Mouse (Mus musculus) embryonic facial prominence, embryonic 12.5 days (tissue): Measurements from ENCODE around the gene Stx1a. TPM values are rescaled to one million over a fixed set of nuclear protein-coding genes. Genes with fewer than 3 reads are reported as not detected.

Experiments
- ATAC-seq: fragments of 200-750 bp; cut with Nextera tagmentation; 2 replicates; pipeline ENCODE4 v1.8.0; 2017; ENCODE audit not compliant: insufficient number of reproducible peaks, insufficient read depth, low FRiP score, low TSS enrichment
- H3K27ac ChIP-seq: fragments of 300-500 bp; sonication (generic); 2 replicates; pipeline ENCODE4 v1.5.1; 2016; ENCODE audit warnings: mild to moderate bottlenecking
- H3K27me3 ChIP-seq: fragments of 300-500 bp; sonication (generic); 2 replicates; pipeline ENCODE4 v1.6.1; 2016; ENCODE audit warnings: mild to moderate bottlenecking, moderate library complexity
- H3K36me3 ChIP-seq: fragments of 300-500 bp; sonication (generic); 2 replicates; pipeline ENCODE4 v1.6.1; 2016; ENCODE audit warnings: mild to moderate bottlenecking
- H3K4me1 ChIP-seq: fragments of 300-500 bp; sonication (generic); 2 replicates; pipeline ENCODE4 v1.6.1; 2016
- H3K4me2 ChIP-seq: fragments of 300-500 bp; sonication (generic); replicated peaks from 2 replicates; pipeline ENCODE4 v1.6.1; 2016; ENCODE audit warnings: mild to moderate bottlenecking, moderate library complexity
- H3K4me3 ChIP-seq: fragments of 300-500 bp; sonication (generic); 2 replicates; pipeline ENCODE4 v1.5.1; 2016; ENCODE audit warnings: mild to moderate bottlenecking
- H3K9ac ChIP-seq: fragments of 300-500 bp; sonication (generic); 2 replicates; pipeline ENCODE4 v1.6.1; 2016; ENCODE audit warnings: mild to moderate bottlenecking, moderate library complexity
- H3K9me3 ChIP-seq: fragments of 300-500 bp; sonication (generic); 2 replicates; pipeline ENCODE4 v1.6.1; 2016; ENCODE audit warnings: mild to moderate bottlenecking, moderate library complexity
- WGBS: fragments of 180-500 bp; shearing (Covaris S2); methylation state at CpG from one replicate; pipeline ENCODE4 v1.1.7; 2016; 5-methylcytosine and 5-hydroxymethylcytosine counted together
- polyA plus RNA-seq: library from polyadenylated mRNA; unstranded; fragments of >200 nt; fragmentation: Nextera tagmentation; extraction: Ambion mirVana; gene quantifications from 2 replicates; pipeline ENCODE4 v1.2.1, GENCODE M21; 2016

The Stx1a gene
- polyA plus RNA-seq, 1 experiment from 2014 or later = 20.7 TPM

DNA sequence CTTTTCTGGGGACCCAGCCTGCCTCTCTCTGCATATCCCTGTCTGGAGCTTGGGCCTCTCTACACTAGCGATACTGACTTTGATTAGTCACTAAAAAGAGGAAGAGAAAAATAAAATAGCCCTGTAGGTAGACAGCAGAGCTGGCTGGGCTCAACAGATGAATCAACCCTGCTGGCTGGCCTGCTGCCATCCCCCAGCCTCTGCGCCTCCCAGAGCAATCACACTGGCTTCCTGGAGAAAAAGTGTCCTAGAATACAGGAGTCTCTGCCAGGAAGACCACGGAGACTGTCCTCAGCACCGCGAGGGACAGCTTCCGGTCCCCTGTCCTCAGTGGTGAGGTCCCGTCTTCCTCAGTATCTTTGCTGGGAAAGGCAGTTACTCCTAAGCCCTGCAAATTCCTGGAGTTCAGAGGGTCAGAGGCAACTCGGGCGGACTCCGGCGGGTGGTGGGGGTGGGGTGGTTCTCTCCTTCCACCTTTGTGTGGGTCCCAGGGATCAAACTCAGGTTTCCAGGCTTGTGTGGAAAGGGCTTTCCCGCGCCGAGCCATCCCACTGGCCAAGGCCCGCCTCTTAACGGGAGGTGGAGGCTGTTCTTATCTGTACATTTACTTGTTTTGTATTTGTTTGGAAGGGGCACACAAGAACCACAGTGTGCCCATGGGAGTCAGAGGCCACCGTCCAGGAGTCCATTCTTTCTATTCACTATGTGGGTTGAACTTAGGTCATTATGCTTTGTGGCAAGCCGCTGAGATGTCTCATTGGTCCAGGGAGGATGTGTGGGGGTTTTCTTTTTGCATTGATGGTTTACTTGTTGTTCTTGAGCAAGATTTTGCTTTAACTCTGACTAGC is 5.9 kb downstream of the Stx1a start:
- Histone ChIP-seq H3K4me3 (no peak overlapping the region), H3K27ac (0 out of 2 replicates have a peak overlapping the region, but pooled peaks have one; percentile 24), H3K9ac (no peak overlapping the region), H3K27me3 (no peaks in the 10 kb centered on the region), H3K4me1 (peaks cover 33% of the 10 kb centered on the region), H3K9me3 (no peaks in the 10 kb centered on the region), H3K36me3 (no peaks in the 10 kb centered on the region), H3K4me2 (0 out of 2 replicates have a peak overlapping the region, but pooled peaks have one; percentile 16)
- ATAC-seq = no peak
- 52% methylated on average over 18 of the region's 18 CpGs for WGBS

DNA sequence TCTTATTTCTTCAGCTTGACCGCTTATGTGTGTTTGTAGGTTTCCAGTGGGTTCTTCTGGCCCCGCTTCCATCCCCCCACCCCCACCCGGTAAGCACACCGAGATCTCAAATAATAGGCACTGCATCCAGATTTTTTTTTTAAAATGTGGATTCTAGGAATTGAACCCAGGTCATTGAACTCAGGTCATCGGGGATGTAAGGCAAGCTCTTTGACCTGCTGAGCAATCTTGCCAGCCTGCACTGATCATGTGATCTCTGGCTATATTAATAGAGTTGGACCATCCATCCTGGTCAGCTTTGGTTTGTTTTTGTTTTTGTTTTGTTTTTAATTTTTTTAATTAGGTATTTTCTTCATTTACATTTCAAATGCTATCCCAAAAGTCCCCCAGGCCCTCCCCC is 9.3 kb downstream of the Stx1a start:
- 84% methylated on average over 5 of the region's 5 CpGs for WGBS
- Histone ChIP-seq H3K27me3 (no peaks in the 10 kb centered on the region), H3K27ac (no peak overlapping the region), H3K9ac (no peak overlapping the region), H3K9me3 (no peaks in the 10 kb centered on the region), H3K4me3 (no peak overlapping the region), H3K36me3 (peaks cover 3% of the 10 kb centered on the region; the same call in 1 of the 2 replicates), H3K4me1 (peaks cover 13% of the 10 kb centered on the region), H3K4me2 (no peak overlapping the region)
- ATAC-seq = no peak

DNA sequence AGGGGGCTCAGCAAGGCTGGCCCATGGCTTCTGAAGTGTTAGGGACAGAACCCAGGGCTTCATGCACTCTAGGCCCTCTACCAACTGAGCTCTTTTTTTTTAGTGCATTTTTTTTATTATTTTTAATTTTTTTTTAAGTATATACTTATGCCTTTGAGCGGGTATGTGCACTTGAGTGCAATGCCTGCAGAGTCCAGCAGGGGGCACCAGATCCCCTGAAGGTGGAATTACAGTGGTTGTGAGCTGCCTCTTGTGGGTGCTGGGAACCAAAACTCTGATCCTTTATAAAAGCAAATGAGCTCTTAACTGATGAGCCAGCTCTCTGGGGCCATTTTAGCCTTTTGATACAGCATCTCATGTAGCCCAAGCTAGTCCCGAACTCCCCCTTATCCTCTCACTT is 11.3 kb downstream of the Stx1a start:
- Histone ChIP-seq H3K27ac (no peak overlapping the region), H3K4me2 (no peak overlapping the region), H3K9me3 (no peaks in the 10 kb centered on the region), H3K4me1 (peaks cover under 1% of the 10 kb centered on the region; the same call in 1 of the 2 replicates), H3K9ac (no peak overlapping the region), H3K27me3 (no peaks in the 10 kb centered on the region), H3K36me3 (peaks cover 23% of the 10 kb centered on the region), H3K4me3 (no peak overlapping the region)
- no peak for ATAC-seq
- WGBS = 97% methylated on average over 2 of the region's 2 CpGs

DNA sequence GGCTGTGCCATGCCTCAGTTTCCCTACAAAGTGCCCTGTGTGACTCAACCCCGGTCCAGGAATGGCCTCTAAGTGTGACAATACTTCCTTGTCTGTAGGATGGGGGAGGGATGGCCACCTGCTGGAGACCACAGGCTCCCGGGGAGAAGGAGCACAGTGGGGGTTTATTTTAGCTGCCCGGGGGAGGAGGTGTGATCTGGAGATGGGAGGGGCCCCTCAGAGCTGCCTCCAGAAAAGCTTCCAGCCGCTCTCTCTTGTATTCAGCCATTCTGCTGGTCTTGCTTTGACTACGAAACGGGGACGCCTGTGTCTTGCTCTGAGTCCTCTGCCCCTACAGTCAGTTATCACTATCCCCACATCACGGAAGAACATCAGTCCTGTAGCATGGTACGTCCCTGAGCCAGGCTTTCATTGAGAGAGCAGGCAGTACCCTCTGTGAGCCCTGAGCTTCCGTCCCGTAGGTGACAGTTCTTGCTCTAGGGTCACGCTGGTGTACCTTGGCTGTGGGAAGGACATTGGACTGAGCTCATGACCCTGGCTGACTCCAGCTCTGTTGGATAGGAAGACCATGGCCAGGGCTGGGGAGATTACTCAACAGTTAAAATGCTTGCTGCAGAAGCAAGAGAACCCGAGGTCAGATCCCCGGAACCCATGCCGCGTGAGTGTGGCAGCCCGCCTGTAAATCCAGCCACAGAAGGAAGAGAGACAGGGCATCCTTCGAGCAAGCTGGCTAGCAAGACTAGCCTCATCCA is 12.5 kb downstream of the Stx1a start:
- Histone ChIP-seq H3K9ac (no peak overlapping the region), H3K4me3 (no peak overlapping the region), H3K27me3 (no peaks in the 10 kb centered on the region), H3K9me3 (no peaks in the 10 kb centered on the region), H3K27ac (no peak overlapping the region), H3K4me1 (no peaks in the 10 kb centered on the region), H3K4me2 (no peak overlapping the region), H3K36me3 (peaks cover 25% of the 10 kb centered on the region)
- 66% methylated on average over 18 of the region's 18 CpGs for WGBS
- no peak for ATAC-seq

DNA sequence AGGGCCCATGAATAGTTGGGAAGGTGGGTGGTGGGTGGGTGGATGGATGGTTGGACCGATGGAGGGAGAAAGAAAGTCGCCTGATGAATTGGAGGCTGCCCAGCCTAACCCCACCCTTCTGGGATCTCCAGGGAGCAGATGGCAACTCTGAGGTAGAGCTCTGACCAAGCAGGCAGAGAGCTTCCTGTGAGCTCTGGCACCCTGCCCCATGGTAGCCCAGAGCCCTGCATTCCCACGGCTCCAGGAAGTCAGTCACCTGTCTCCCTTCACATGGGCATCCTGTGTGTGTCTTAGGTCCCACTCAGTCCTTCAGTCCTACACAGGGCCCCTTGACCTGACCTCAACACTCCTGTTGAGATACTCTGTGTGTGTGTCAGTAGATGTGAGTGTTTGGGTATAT is 14.7 kb downstream of the Stx1a start:
- Histone ChIP-seq H3K4me3 (no peak overlapping the region), H3K27me3 (no peaks in the 10 kb centered on the region), H3K4me1 (0 out of 2 replicates have a peak, but pooled peaks cover 2% of the 10 kb centered on the region), H3K4me2 (no peak overlapping the region), H3K36me3 (peaks cover 25% of the 10 kb centered on the region), H3K9me3 (no peaks in the 10 kb centered on the region), H3K9ac (no peak overlapping the region), H3K27ac (no peak overlapping the region)
- ATAC-seq = no peak
- 88% methylated on average over 3 of the region's 3 CpGs for WGBS

DNA sequence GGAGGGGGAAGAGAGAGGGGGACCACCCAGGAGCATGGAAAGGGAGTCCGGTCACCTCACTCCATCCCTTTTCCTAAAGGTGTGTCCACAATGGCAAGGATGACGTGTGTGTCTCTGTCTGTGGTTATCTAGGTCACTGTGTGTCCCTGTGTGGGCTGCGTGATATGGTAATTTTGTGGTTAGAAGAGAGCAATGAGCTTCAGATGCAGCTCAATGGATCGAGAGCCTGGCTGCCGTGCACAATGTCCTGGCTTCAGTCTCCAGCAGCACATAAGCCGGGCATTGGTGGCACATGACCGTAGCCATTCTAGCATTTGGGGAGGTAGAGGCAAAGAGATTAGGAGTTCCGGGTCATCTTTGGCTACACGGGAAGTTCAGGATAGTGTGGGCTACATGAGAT is 16.3 kb downstream of the Stx1a start:
- 85% methylated on average over 9 of the region's 9 CpGs for WGBS
- no peaks in the 10 kb centered on the region for H3K9me3 ChIP-seq
- ATAC-seq = no peak
- H3K4me2 ChIP-seq = no peak overlapping the region
- H3K36me3 ChIP-seq = peaks cover 26% of the 10 kb centered on the region
- no peaks in the 10 kb centered on the region for H3K27me3 ChIP-seq
- H3K4me1 ChIP-seq = 0 out of 2 replicates have a peak, but pooled peaks cover 2% of the 10 kb centered on the region
- H3K4me3 ChIP-seq = no peak overlapping the region
- H3K27ac ChIP-seq = no peak overlapping the region
- no peak overlapping the region for H3K9ac ChIP-seq

DNA sequence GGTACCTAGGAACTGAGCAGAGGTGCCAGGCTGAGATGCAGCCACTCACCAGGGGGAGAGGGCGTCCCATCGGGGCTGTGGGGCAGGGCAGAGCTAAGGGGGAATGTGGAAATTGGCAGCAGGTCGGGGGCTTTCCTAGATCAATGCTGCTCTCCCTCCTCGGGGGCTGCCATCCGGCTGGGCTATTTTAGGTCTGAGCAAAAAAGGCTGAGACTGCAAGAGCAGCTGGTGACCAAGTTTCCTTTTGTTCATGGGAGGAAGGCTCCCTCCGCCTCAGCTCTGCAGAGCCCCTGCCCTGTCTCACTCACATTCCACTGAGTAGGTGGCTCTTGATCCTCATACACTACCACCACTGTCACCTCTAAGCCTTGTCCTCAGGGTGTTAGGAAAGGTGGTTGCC is 16.8 kb downstream of the Stx1a start:
- no peak for ATAC-seq
- Histone ChIP-seq H3K36me3 (peaks cover 31% of the 10 kb centered on the region), H3K4me1 (0 out of 2 replicates have a peak, but pooled peaks cover 2% of the 10 kb centered on the region), H3K4me2 (no peak overlapping the region), H3K27me3 (no peaks in the 10 kb centered on the region), H3K4me3 (no peak overlapping the region), H3K27ac (no peak overlapping the region), H3K9ac (no peak overlapping the region), H3K9me3 (no peaks in the 10 kb centered on the region)
- 52% methylated on average over 6 of the region's 6 CpGs for WGBS

DNA sequence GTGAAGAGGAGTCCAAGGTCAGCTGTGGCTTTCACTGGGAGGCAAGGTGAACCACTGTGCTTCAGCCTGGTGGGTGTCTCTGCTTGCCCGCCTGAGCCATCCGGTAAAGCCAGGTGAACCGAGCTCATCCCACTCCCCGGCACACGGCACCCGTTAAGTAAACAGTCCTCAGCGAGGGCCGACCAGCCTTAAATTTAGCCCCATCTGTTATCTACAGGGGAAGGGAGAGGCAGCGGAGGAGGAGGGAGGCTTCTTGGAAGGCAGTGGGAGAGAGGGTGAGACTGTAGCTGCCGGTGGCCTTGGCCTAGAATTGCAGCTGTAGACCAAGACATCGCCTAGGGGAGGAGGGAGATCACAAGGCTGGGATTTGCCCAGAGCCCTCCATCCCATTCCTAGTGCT is 17.5 kb downstream of the Stx1a start:
- Histone ChIP-seq H3K4me3 (no peak overlapping the region), H3K9ac (no peak overlapping the region), H3K36me3 (peaks cover 36% of the 10 kb centered on the region), H3K27me3 (no peaks in the 10 kb centered on the region), H3K4me1 (0 out of 2 replicates have a peak, but pooled peaks cover 2% of the 10 kb centered on the region), H3K4me2 (no peak overlapping the region), H3K27ac (no peak overlapping the region), H3K9me3 (no peaks in the 10 kb centered on the region)
- ATAC-seq = no peak
- 72% methylated on average over 11 of the region's 11 CpGs for WGBS

DNA sequence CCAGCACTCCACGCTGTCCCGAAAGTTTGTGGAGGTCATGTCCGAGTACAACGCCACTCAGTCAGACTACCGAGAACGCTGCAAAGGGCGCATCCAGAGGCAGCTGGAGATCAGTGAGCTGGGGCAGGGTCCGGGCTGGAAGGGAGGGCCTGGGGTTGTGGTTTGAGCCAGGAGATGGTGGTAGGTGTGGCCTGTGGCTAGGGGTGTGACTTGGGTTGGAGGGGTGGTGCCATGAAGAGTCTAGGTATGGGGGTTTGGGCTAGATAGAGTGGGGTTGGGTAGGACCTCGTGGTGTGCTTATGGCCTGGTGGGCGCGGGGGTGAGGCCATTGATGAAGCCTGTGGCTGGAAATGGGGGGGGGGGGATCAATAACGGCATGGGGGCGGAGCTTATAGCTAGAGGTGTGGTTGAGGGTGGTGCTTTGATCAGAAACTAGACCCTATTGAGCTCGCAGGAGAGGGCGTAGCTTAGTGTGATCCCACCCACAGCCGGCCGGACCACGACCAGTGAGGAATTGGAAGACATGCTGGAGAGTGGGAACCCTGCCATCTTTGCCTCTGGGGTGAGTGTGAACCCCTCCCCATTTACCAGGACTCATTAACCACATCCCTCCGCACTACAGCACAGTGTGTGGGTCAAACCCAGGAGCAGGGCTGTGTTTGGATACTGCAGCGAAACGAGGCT is 19.0 kb downstream of the Stx1a start:
- H3K4me1 ChIP-seq = 0 out of 2 replicates have a peak, but pooled peaks cover 2% of the 10 kb centered on the region
- H3K36me3 ChIP-seq = peaks cover 42% of the 10 kb centered on the region
- H3K4me3 ChIP-seq = no peak overlapping the region
- 34% methylated on average over 20 of the region's 21 CpGs for WGBS
- no peak overlapping the region for H3K9ac ChIP-seq
- H3K27me3 ChIP-seq = no peaks in the 10 kb centered on the region
- H3K9me3 ChIP-seq = no peaks in the 10 kb centered on the region
- no peak overlapping the region for H3K27ac ChIP-seq
- no peak overlapping the region for H3K4me2 ChIP-seq
- no peak for ATAC-seq

DNA sequence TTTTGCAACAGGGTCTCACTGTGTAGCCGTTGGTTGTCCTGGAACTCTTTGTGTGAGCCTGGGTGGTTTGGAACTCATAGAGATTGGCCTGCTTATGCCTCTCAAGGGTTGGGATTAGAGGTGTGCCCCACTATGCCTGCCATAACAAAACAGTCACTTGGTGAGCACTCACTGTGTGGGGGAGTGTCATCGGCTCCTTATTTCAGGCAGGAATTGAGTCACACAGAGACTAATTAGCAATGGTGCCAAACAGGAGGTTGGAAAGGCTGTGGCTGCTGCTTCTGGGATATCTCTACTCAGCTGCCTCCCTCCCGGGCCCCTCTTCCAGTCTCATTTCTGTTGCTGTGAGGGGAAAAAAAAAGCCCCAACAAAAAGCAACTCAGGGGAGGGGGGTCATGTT is 21.3 kb downstream of the Stx1a start:
- Histone ChIP-seq H3K9me3 (no peaks in the 10 kb centered on the region), H3K27me3 (no peaks in the 10 kb centered on the region), H3K27ac (no peak overlapping the region), H3K4me2 (no peak overlapping the region), H3K4me3 (no peak overlapping the region), H3K36me3 (peaks cover 32% of the 10 kb centered on the region), H3K9ac (no peak overlapping the region), H3K4me1 (0 out of 2 replicates have a peak, but pooled peaks cover 2% of the 10 kb centered on the region)
- 92% methylated on average over 3 of the region's 3 CpGs for WGBS
- ATAC-seq = no peak

DNA sequence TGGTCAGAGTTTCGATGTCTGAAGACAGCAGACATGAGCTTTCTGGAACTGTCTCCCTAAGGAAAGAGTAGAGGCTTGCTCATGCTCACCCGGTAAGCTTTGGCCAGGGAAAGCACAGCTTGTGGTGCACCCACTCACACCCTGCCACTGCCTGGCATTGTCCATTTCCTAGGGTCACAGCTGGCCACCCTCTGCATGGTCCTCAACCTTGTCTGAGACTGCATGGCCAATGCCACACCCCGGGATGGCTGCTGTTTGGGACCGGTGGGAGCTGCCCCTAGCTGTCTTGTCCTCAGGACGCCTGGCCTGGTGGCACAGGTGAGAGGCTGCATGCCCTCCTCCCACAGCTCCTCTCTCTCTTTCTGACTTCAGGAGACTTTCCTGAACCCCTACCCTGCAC is 25.3 kb downstream of the Stx1a start:
- peaks cover 57% of the 10 kb centered on the region for H3K36me3 ChIP-seq
- 97% methylated on average over 5 of the region's 5 CpGs for WGBS
- H3K4me3 ChIP-seq = no peak overlapping the region
- H3K9me3 ChIP-seq = no peaks in the 10 kb centered on the region
- H3K9ac ChIP-seq = no peak overlapping the region
- H3K27me3 ChIP-seq = no peaks in the 10 kb centered on the region
- H3K4me1 ChIP-seq = no peaks in the 10 kb centered on the region
- no peak overlapping the region for H3K27ac ChIP-seq
- ATAC-seq = no peak
- no peak overlapping the region for H3K4me2 ChIP-seq
